Mouse (Mus musculus): ENCODE results near the gene Kmt2c.
"Not testable (repeated sequence)": the region's sequence is repeated elsewhere in the genome, so short reads cannot be mapped to it uniquely, and the experiment has no call there.

Gene Kmt2c

DNA sequence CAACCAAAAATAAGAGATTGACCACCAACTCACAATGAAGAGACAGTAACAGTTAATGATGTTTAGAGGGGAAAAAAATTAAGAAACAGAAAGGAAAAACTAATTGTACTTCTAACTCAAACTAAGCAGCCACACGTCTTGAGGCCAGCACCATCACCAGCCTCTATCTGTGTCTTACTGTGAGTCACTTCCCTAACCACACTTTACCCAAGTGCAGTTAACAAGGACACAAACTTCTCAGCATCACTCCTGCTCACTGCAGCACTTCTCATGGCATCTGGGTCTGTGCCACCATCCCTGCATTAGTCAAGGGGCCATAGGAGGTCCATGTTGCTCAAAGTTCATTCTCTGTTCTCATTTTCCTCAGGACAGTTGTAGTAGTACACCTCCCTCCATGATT lies 131.5 kb downstream of the Kmt2c start:
- DNase-seq = no peak

DNA sequence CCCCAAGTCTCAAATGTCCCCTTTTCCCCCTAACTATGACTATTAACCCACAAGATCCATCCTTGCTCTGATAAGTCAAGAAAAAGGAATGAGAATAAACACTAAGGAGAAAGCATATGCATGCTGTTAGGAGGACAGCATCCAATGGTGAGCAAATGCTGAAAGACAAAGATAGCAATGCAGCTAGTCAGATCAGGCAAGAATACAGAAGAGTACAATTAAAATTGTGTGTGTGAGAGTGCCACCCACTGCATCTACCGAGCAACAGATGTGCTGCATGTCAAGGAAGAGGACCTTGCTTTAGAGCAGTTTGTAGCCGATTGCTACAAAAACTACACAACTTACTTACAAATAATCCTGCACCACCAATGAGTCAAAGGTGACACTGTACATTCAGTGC lies 145.1 kb downstream of the Kmt2c start:
- no peak for DNase-seq

DNA sequence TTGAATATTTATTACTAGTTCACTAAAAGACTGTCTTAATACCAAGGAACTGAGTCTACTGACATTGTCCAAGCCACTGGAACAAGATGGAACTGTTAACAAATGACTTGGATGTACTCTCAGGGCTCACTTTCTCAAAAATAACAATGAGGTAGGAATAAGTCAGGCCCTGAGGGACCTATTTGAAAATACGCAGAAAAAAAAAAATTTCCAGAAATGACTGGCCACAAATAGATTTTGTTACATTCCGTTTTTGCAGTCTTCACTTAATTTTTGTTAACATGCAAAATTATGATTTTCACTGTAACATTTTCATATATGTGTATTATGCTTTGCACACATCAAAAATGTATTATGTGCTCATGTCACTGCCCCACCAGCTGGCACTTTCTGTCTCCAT lies 167.3 kb downstream of the Kmt2c start:
- no peak for DNase-seq

DNA sequence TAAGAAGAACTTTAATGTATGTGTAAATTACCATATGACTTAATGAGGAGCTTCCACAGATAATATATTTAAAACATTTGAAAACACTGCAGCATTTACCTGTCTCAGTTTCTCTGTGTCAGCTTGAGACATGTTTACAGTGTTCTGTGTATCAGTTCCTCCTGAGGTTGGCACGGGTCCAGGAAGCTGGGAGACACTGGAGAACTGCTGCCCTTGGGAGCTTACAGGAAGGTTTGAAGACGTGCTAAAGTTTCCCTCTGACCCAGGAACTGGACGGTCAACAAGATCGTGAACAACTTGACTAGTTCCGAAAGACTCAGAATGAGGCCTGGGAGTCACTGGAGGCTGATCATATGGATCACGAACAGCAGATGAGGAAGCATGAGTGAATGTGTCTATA lies 184.7 kb downstream of the Kmt2c start:
- DNase-seq = no peak

DNA sequence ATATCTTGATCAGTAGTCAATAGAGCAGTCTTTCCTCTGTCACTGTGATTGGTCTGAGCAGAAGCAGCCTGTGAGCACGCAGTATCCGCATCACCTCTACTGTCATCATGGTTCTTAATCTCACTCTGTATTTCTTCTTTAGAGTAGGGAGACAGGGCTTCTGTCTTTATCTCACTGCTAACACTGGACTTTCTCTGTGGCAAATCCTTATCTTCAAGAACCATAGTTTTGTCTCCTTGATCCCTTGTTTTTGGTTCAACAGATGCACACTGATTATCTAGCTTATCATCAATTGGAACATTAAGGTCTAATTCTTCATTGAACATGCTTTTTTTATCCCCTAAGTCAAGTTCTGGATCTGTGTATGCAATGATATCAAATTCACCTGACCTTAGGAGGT lies 188.4 kb downstream of the Kmt2c start:
- no peak for DNase-seq

DNA sequence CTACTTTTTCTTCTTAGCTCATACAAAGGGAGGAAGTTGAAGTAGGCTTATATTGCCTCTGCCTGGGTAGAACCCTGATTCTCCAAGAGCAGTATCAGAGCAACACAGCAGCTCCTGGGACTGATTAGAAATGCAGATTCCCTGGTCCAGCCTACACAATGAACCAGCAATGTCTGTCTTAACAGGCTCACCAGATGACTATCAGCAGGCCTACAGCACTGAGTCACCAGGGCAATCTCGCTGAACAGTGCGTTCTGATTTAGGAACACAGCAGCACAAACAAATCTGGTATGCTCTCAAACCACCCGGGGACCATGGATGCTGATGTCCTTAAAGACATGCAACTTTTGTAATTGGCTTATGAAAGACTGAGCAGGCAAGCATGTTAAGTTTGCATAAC lies 201.8 kb downstream of the Kmt2c start:
- DNase-seq = no peak

DNA sequence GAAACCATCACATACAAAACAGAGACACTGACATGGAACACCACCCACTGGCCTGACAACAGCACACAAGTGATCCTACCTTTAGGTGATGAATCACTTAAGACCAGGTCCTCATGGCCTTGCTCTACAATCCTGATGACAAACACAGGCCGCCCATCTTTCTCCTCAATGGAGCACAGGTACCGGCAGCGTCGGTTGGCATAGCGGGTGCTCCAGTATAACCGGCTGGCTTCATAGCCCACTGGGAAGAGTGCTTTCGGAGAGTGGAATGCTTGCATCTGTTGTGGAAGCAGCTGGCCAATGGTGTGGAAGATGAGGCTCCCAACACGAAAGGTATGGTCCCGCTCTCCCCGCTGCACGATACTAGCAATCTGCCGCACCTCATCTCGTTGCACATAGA lies 214.6 kb downstream of the Kmt2c start:
- DNase-seq = no peak

DNA sequence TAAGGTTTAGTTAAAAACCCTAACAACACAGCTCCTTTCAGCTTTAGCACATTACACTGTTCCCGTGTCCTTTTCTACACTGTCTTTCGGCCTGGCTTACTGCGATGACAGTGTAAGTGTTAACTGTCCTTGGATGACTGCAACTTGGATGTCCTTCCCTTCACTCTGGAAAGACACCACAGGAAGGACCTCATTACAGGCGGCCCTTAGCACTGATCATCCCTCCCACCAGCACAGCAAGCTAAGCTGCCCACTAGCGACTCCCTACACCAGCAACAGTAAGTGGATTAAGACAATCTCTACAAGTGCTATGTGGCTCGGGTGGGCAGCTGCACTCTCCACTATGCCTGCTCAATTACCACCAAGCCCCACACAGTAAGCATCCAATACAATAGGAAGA lies 222.2 kb downstream of the Kmt2c start:
- DNase-seq = no peak

DNA sequence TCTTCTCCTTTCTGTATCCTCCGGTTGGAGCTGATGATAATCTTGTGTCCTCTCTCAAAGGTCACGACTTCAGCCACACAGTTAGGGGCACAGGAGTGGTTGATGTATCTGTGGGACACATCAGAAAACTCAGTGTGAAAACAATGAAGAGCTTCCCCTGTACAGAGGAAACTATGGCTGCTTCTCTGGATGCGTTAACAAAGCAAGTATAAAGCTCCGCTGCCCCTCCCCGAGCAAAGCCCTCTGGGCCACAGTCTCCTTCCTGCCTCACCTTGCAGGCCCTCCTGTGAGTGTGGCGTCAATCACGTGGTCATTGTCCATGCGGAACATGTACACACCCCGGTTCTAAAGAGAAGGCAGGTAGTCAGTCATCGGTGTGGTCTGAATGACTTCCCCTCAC lies 223.0 kb downstream of the Kmt2c start:
- no peak for DNase-seq

DNA sequence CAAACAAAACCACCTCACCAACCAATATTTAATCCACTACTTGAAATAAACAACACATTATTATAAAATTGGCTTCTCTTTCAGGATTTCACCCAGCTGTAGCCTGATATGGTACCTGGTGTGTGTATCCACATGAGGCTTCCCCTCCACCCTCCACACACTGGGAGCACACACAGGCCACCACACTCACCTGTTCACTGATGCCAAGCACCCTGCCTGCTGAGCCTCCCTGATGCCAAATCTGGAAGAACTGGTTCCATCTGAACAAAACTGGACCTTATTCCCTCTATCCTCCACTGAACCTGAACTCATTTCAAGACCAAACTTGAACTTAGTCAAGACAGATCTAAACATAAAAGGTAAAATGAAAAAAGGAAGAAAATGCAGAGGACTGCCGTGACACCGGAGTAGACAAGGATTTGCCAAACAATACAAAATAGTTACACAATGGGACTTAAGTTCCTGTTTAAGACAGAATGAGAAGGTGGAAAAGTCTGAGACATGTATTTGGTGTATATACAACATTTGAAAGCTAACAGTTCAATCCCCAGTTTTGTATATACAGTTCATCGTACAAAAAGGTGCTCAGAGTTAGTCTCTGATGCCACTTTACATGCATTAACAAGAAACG lies 230.2 kb downstream of the Kmt2c start:
- DNase-seq = no peak

DNA sequence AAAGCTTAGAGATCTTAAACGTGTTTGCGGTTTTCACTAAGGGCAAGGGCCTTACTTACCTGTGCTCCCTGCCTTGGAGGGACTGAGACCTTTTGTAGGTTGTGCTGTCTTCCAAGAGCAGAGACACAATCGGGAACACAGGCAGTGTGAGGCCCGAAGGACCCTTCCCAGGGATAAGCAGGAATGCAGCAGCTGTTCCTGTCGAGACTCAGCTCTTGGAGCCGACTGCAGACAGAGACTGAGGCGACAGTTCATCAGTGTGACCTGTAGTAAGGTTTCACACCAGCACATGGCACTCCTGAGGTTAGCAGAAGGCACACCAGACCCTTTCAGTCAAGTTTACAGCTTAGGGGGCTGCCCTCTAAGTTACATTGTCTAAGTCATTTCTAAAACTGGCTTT lies 236.3 kb downstream of the Kmt2c start:
- DNase-seq = no peak

DNA sequence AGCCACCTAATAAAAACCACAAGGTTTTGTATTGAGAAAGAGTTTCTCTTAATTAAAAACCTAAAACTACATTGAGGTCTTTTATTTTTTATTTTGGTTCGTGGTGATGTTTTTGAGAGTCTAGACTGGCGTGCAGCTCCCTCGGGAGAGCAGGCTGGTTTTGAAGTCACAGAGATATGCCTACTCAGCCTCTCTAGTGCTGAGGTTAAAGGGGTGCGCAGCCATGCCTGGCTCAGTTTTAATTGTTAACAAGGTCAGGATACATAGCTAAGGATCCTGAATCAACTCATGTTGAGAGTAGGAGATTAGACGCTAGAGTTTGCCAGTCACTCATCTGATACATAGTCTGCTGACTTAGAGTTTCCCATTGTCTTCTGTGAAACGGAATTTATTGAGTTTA lies 237.1 kb downstream of the Kmt2c start:
- no peak for DNase-seq

DNA sequence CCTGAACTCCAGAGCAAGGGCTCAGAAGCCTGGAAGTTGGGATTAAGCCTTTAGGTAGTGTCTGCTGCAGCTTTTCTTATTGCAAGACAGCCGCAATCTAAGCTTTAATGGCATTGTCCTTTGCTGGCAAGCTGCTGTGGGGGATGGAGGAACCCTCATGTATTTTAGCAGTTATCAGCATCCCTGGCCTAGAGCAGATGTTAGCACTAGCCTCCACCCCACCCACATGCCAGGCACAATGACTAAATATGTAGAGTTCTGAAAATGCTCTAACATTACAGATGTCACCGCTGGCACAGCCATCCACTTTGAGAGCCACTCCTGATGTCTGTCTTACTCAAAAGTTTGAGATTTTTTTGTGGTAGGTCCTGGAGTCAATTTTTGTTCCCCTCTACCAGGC lies 241.9 kb downstream of the Kmt2c start:
- DNase-seq = no peak

DNA sequence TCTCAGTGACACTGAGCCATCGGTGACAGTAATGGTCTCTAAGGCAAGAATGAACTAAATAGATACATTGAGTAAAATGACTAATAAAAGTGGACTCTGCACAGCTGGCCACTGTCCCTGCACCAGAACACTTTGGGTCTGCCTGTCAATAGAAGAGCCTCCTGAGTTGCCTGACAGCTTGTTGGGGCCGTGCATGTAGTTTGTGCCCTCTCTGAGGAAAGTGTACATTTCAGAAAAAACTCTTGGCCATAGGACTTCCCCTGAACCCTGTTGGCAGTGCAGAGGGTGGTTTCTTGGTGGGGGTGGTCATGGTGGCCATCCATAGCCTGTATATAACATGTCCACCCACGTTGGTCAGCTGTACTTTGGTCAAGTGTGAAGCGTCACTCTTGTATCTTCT lies 244.1 kb downstream of the Kmt2c start:
- DNase-seq = no peak

DNA sequence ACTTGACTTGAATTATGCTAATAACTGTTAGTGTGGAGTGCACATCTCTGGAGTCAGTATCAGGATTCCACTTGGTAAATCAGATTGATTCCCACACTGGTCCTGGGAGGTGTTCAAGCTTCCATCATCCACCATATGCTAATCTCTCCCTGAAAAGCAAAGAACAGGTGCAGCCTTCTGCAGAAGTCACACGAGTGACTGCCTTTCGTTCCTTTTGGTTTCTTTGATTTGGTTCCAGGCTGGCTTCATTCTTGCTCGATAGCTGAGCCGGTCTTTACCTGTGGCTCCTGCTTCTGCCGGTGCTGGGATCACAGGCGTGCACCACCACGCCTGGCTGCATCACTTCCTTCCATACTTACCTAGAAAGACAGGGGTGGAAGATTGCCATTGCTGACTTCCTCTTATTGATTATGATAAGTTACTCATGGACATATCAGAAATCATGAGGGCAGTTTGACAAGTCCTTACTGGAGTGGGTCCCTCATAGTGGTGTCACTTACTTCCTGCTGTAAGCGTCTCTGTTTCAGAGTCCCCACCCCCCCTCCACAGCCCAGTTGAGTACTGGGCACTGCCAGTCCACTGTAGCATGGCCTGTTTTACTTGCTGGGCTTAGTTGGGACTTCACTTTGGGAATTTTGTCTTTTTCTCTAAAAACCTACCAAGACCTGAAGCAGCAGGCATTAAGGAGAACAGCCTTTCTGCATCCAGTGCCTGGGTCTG lies 245.6 kb downstream of the Kmt2c start:
- no peak for DNase-seq

DNA sequence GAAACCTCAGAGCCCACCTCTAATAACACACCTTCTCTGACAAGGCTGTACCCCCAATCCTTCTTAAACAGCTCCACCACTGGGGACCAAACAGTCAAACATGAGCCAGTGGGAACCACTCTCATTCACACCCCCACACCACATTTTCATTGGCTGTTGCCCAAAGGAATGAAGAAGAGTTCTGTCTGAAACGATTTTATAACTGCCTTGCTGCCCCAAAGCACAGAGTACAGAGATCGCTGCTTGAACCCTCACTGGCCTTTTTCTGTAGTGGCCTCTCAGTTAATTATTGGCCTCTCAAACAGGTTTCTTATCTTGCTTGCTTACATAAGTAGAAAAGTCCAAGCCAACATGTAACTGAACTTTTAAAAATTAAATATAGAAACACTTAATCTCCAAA lies 246.2 kb downstream of the Kmt2c start:
- DNase-seq = no peak

DNA sequence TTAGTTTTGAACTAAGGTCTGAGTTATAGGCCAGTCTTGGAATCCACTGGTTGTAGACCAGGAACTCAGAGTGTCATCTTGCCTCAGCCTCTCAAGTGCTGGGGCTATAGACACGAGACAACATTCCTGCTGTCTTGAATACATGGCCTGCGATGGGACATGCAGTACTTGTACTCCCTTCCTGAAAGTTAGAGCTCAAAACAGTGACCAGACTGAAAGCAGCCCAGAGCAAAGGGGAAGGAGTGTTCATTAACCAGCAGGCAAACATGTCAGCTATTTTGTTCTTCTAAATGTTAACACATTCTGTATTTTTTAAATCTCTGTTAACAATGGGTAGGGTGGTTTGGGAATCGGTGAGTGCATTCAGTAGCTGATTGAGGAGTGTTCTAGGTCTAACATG lies 251.5 kb downstream of the Kmt2c start:
- DNase-seq = no peak

DNA sequence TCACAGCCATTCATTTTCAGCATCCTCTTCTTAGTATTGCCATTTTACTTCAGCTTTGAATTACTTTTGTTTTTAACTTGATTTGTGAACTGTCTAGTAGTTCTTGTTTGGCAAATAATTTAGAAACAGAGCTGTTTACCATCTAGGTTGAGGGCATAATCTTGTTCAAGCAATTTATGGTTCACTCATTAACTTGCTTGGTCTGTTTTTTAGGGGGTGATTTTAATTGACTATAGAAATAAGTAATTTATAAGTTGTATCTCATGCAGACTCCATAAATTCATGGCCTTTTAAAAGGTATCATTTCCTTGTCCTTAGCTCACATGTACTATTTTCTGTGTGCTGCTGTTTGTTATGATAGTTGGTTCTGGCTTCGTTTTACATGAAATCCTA lies 252.1 kb downstream of the Kmt2c start:
- no peak for DNase-seq

DNA sequence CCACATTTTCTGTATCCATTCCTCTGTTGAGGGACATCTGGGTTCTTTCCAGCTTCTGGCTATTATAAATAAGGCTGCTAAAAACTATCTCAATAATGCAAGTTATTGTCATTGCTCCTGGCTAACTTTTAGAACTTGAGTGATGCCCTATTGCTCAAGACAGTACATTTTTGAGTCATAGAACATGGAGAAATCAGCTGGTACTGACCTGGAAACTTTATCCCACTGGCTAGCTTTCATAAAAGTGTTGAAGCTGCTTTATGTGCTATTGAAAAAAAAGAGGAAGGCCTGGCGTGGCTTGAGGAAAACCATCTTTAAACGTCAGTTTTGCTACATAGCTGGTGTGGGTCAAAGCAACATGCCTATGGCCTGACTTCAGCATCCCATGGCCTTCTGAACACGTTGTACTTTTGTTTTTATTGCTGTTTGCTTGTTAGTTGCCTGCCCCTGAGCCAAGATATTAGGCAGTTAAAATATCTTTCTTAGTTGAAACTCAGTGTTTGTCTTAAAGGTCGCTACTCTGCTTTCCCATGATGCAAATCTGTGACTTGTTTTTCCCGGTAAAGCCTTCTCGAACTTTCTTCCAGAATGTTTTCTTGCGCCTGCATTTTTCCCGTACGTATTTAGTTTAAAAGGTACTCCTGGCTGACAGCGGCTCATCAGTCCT lies 252.6 kb downstream of the Kmt2c start:
- DNase-seq = no peak

DNA sequence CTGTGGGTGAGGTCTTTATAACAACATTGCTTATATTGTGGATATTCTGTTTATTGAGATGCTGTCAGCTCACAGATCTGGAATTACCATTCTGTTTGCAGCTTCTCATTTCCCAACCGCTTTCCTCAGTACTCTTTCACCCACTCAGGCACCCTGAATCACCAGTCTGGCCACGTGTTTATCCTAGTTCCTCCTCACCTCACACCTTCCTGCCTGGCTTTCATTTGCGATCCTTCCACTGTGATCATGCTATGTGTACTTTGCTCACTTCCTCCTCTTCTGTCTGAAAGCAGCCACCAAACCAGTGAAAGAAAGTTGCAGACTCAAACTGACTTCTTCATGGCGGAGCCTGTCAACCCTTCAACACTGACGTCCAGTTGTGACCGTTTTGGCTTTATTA lies 255.5 kb downstream of the Kmt2c start:
- no peak for DNase-seq

DNA sequence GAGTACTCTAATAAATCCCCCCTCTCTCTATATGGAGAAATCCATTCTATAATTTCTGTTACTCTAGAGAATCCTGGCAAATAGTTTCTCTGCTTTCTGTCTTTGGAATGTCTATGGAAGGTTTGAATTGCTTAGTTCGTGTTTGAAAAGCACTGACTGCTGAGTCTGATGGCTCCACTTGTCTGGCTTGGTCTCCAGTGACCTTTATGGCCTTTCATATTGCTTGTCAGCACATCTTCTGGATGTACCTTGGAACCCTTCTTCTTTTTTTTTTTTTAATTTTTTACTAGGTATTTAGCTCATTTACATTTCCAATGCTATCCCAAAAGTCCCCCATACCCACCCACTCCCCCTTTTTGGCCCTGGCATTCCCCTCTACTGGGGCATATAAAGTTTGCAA lies 274.2 kb downstream of the Kmt2c start:
- DNase-seq = not testable (repeated sequence)

DNA sequence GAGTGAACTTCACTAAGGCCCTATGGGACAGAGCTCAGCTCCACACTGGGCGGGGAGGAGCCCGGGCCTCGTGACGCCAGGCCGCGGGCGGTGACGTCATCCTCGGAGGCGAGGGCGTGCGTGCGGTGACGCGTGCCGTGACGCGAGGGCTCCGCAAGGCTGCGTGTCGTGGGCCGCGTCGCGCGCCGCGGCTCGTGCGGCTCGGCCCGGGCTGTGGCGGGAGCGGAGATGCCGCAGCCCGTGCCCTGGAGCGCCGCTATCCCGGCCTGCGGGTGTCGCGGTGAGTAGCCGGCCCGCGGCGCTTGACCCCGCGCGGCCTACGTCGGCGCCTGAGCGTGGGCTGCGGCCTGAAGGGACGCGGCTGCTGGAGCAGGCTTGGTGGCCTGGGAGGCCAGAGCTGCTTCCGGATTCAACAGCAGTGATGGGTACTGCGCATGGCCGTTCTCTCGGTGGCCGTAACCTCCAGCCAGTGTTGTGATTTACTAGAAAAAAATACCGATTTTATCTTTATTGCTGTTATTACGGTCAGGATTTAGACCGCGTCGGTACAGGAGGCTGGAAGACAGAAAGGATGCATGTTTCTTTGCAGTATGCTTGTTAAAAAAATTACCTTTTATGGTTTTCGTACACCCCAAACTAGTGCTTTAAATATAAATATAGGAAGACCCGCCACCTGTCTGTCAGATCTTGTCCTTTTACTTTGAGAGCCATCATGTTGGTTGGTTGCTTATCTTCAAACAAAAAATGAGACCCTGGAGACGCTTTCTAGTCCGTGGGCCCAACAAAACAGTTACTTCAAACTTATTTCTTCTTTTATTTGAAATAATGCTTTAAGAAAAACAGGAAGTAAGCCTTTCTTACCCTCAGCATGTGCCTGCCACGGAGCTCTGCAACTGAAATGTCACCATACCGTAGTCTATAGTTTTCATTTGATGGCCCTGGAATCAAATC lies 275.6 kb downstream of the Kmt2c start, which contains the start of gene E130116L18Rik:
TSS of gene E130116L18Rik (minus strand) at position 402 of the 951 bp plus-strand sequence.
- DNase-seq = peak; percentile 80 to 84

Measured in thymus, postnatal 36 days (tissue).